Mouse (Mus musculus) stomach, postnatal 0 days (tissue): ENCODE results near the gene St6galnac6. TPM values are rescaled to one million over a fixed set of nuclear protein-coding genes. Genes with fewer than 3 reads are reported as not detected.

Experiments used
- ATAC-seq: fragments of 200-750 bp; cut with Nextera tagmentation; 2 replicates; pipeline ENCODE4 v1.8.0; 2017; ENCODE audit not compliant: low FRiP score, low TSS enrichment
- DNase-seq: peaks from one replicate; pipeline ENCODE4 v3.0.0-alpha.2; 2016; ENCODE audit warnings: low spot score
- H3K27ac ChIP-seq: fragments of 300-500 bp; sonication (generic); replicated peaks from 2 replicates; pipeline ENCODE4 v1.5.1; 2014; ENCODE audit warnings: mild to moderate bottlenecking, control low read depth
- H3K27me3 ChIP-seq: fragments of 300-500 bp; sonication (generic); 2 replicates; pipeline ENCODE4 v1.6.1; 2014; ENCODE audit warnings: low read length; ENCODE audit not compliant: control insufficient read depth, insufficient read depth
- H3K36me3 ChIP-seq: fragments of 300-500 bp; sonication (generic); 2 replicates; pipeline ENCODE4 v1.6.1; 2014; ENCODE audit warnings: low read length, mixed read lengths; ENCODE audit not compliant: control insufficient read depth, insufficient read depth
- H3K4me1 ChIP-seq: fragments of 300-500 bp; sonication (generic); replicated peaks from 2 replicates; pipeline ENCODE4 v1.6.1; 2014; ENCODE audit warnings: antibody characterized with exemption; ENCODE audit not compliant: control insufficient read depth, insufficient read depth
- H3K4me2 ChIP-seq: fragments of 300-500 bp; sonication (generic); replicated peaks from 2 replicates; pipeline ENCODE4 v1.6.1; 2014; ENCODE audit warnings: low read depth, mild to moderate bottlenecking, control low read depth, moderate library complexity
- H3K4me3 ChIP-seq: fragments of 300-500 bp; sonication (generic); 2 replicates; pipeline ENCODE4 v1.5.1; 2014; ENCODE audit warnings: low read depth, low read length, control low read depth
- H3K9ac ChIP-seq: fragments of 300-500 bp; sonication (generic); 2 replicates; pipeline ENCODE4 v1.6.1; 2014; ENCODE audit warnings: mild to moderate bottlenecking, low read length, control low read depth, mixed read lengths
- H3K9me3 ChIP-seq: fragments of 300-500 bp; sonication (generic); 2 replicates; pipeline ENCODE4 v1.6.1; 2016; ENCODE audit warnings: low read length; ENCODE audit not compliant: control insufficient read depth
- CTCF ChIP-seq: IDR thresholded peaks from 2 replicates; pipeline ENCODE4 v1.5.1; 2016; ENCODE audit warnings: antibody characterized with exemption, low read depth, mild to moderate bottlenecking, moderate library complexity
- EP300 ChIP-seq: optimal IDR thresholded peaks from 2 replicates; pipeline ENCODE3; 2016; ENCODE audit warnings: antibody characterized with exemption
- WGBS: fragments of 180-500 bp; shearing (Covaris S2); extraction: QIAGEN DNeasy Blood & Tissue Kit; methylation state at CpG from one replicate; pipeline ENCODE4 v1.1.7; 2014; 5-methylcytosine and 5-hydroxymethylcytosine counted together
- microRNA counts: library from miRNA; unstranded; fragments of <30 nt; microRNA quantifications from one replicate; lab custom pipeline; 2015
- microRNA-seq: library from miRNA; unstranded; fragments of <30 nt; microRNA quantifications from one replicate; pipeline ENCODE4, GENCODE M21; 2016
- polyA plus RNA-seq: library from polyadenylated mRNA; unstranded; fragments of >200 nt; fragmentation: Nextera tagmentation; extraction: Ambion mirVana; gene quantifications from 2 replicates; pipeline ENCODE4 v1.2.1, GENCODE M21; 2015

The St6galnac6 gene
- polyA plus RNA-seq, 1 experiment from 2014 or later = 9.1 TPM

DNA sequence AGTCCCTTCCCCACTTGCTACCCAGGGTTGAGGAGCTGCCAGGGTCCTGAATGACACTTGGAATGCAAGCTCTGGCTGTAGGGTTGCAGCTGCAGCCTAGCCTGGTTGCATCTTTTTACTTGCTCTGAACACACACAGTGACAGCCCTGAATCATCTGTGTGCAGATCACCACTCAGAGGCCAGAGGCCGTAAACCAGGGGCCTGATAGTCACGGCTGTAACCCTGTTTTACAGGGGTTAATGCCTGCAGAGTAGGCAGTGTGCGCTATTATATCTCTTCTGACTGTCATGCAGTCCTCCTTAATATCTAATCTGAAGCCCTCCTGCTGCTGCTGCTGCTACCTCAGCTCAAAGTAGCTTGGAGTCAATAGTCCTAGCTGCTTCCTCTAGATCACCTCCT lies 70.4 kb downstream of the St6galnac6 start:
- DNase-seq = no peak
- WGBS = 74% methylated on average over 3 of the region's 3 CpGs
- H3K9me3 ChIP-seq = no peaks in the 10 kb centered on the region
- no peak for ATAC-seq
- 0 out of 2 replicates have a peak, but pooled peaks cover 7% of the 10 kb centered on the region for H3K36me3 ChIP-seq
- no peak overlapping the region for H3K27ac ChIP-seq
- no peaks in the 10 kb centered on the region for H3K4me1 ChIP-seq
- TF ChIP-seq CTCF (no peak), EP300 (no peak)
- no peak overlapping the region for H3K4me3 ChIP-seq
- H3K27me3 ChIP-seq = no peaks in the 10 kb centered on the region
- no peak overlapping the region for H3K9ac ChIP-seq
- H3K4me2 ChIP-seq = no peak overlapping the region

MicroRNAs within 50 kb of the gene (microRNA counts, 519-probe panel; counts per million panel counts)
- microRNA mmu-miR-1954 (lab: Ali Mortazavi, UCI) = not detected

Small RNA genes within 50 kb of the gene (microRNA-seq; reads per million reads assigned to microRNA genes)
- not detected for gene Mir1954

Other genes with a start within 250 kb of the St6galnac6 start
- gene Ciz1, start 247.4 kb upstream of the St6galnac6 start, polyA plus RNA-seq = 14.0 and 16.1 TPM in 2 replicates
- gene Dnm1, start 246.4 kb upstream of the St6galnac6 start, polyA plus RNA-seq = 5.6 and 6.2 TPM in 2 replicates
- gene 1110008P14Rik, start 217.8 kb upstream of the St6galnac6 start, polyA plus RNA-seq = 85.0 and 90.1 TPM in 2 replicates
- gene Lcn2, start 211.5 kb upstream of the St6galnac6 start, polyA plus RNA-seq = 1.8 TPM in 2 replicates
- 31.6 and 33.0 TPM in 2 replicates for gene Ptges2, start 203.8 kb upstream of the St6galnac6 start, polyA plus RNA-seq
- 2.5 and 2.6 TPM in 2 replicates for gene Naif1, start 149.3 kb upstream of the St6galnac6 start, polyA plus RNA-seq
- gene Slc25a25, start 148.3 kb upstream of the St6galnac6 start, polyA plus RNA-seq = 11.1 and 11.5 TPM in 2 replicates
- 16.6 and 20.2 TPM in 2 replicates for gene Fam102a, start 64.4 kb upstream of the St6galnac6 start, polyA plus RNA-seq
- 87.5 and 91.8 TPM in 2 replicates for gene Dpm2, start 28.9 kb upstream of the St6galnac6 start, polyA plus RNA-seq
- 0.08 and 0.18 TPM in 2 replicates for gene Pip5kl1, start 24.9 kb upstream of the St6galnac6 start, polyA plus RNA-seq
- gene 9430097D07Rik, start 24.0 kb upstream of the St6galnac6 start, polyA plus RNA-seq = not detected in 2 replicates
- gene St6galnac4, start 12.6 kb upstream of the St6galnac6 start, polyA plus RNA-seq = 7.4 and 7.7 TPM in 2 replicates
- 21.8 and 26.1 TPM in 2 replicates for gene Ak1, start 22.0 kb downstream of the St6galnac6 start, polyA plus RNA-seq
- gene Eng, start 46.9 kb downstream of the St6galnac6 start, polyA plus RNA-seq = 23.0 and 23.3 TPM in 2 replicates
- gene Fpgs, start 104.4 kb downstream of the St6galnac6 start, polyA plus RNA-seq = 15.1 and 17.3 TPM in 2 replicates
- gene Cdk9, start 113.4 kb downstream of the St6galnac6 start, polyA plus RNA-seq = 55.8 and 57.8 TPM in 2 replicates
- 7.7 and 8.4 TPM in 2 replicates for gene Sh2d3c, start 121.3 kb downstream of the St6galnac6 start, polyA plus RNA-seq
- gene 6330409D20Rik, start 141.3 kb downstream of the St6galnac6 start, polyA plus RNA-seq = not detected in 2 replicates
- 45.9 and 50.3 TPM in 2 replicates for gene Tor2a, start 157.5 kb downstream of the St6galnac6 start, polyA plus RNA-seq
- gene Ttc16, start 175.9 kb downstream of the St6galnac6 start, polyA plus RNA-seq = 0.05 and 0.06 TPM in 2 replicates
- gene Ptrh1, start 176.1 kb downstream of the St6galnac6 start, polyA plus RNA-seq = 7.6 and 10.1 TPM in 2 replicates
- gene Cfap157, start 184.7 kb downstream of the St6galnac6 start, polyA plus RNA-seq = 0.63 and 1.1 TPM in 2 replicates
- gene Stxbp1, start 247.5 kb downstream of the St6galnac6 start, polyA plus RNA-seq = 9.3 and 9.5 TPM in 2 replicates